Mouse (Mus musculus) erythroblast, adult 5-6 weeks (primary cell): ENCODE data around the gene Gemin6. TPM values are rescaled to one million over a fixed set of nuclear protein-coding genes. Genes with fewer than 3 reads are reported as not detected.
"Not testable (repeated sequence)": the region's sequence is repeated elsewhere in the genome, so short reads cannot be mapped to it uniquely, and the experiment has no call there.

ENCODE experiments used
- ATAC-seq: replicated peaks from 2 replicates; pipeline ENCODE4 v1.8.0; 2016; ENCODE audit warnings: moderate number of reproducible peaks, mild to moderate bottlenecking, moderate TSS enrichment, inconsistent platforms; ENCODE audit not compliant: poor library complexity, low FRiP score, severe bottlenecking
- total RNA-seq, 2 experiments: library from RNA; stranded (forward) in 1 of 2; stranded (reverse) in 1 of 2; fragments of 150-400 nt in 1 of 2; fragments of 200-764, 138-1000 nt in 1 of 2; gene quantifications; 2 replicates each; pipeline versions ENCODE4 v1.2.3 to v1.2.4; 2015 to 2017; ENCODE audit warnings: low replicate concordance in 2 of 2

The Gemin6 gene
- total RNA-seq (2015; ENCODE audit: low replicate concordance) (2.9 and 5.6 TPM in 2 replicates), total RNA-seq (2017; ENCODE audit: low replicate concordance) (1.8 and 12.3 TPM in 2 replicates)

DNA sequence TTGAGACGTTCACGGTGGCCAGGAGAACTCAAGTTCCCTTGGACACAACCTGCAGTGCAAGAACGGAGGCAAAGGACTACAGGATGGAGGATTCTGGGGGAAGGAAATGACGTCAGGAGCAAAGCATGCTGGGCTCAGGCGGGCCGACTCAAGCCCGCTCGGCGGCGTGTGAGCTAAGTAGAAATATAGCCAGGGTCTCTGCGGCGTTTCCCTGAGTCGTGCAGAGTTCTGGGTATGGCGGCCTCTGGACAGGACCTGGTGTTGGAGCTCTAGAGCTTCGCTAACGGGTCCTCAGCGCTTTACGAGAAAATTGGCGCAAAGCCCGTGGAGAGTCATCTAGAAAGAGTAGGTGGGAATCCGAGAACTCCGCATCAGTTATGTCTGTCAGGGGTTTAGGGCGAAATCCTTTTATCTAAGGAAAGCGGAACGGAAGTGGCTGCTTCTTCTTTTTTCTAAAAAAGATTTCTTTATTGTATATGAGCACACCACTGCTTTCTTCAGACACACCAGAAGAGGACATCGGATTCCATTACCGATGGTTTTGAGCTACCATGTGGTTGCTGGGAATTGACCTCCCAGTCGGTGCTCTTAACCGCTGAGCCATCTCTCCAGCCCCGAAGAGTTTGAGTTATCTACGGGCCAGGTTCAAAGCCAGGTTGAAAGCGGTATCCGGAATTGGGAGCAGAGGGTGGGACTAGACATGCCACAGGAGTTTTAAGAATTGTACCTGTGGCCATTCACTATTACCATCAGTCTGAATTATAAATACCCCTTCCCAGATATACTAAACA is at the start of gene Gemin6:
TSS of gene Gemin6 (plus strand) at position 116 of the 791 bp plus-strand sequence.
- ATAC-seq, result peak; percentile 100

DNA sequence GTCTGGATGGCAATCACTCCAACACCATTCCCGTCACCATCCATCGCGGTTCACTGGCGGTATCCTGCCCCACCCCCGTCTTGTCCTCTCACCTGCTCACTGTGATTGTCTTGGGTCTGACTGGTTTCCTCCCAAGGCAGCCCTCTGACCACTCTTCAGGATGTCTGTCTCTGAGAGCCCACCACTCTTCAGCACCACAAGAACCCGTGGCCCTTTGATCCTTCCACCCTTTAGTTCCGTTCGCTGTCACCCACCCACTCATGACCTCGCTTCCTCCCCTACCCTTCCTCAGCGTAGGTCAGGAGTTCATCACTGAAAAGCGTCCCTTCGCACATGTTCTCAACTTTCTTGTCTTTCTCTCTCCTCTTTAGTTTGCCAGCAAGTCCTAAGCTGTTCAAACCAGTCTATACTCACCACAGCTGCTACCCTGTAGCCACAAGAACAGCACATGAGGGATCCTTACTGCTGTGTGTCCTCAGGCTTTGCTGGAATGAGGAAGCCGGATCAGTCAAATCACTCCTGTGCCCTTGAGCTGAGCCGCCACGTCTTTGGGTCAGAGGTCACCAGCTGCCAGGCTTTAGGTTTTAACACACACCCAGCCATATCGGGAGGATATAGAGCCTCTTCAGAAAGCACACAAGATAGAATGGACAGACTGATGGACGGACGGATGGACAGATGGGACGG is 49.4 kb upstream of the Gemin6 start:
- 0 out of 2 replicates have a peak, but pooled peaks have one; percentile 38 for ATAC-seq

DNA sequence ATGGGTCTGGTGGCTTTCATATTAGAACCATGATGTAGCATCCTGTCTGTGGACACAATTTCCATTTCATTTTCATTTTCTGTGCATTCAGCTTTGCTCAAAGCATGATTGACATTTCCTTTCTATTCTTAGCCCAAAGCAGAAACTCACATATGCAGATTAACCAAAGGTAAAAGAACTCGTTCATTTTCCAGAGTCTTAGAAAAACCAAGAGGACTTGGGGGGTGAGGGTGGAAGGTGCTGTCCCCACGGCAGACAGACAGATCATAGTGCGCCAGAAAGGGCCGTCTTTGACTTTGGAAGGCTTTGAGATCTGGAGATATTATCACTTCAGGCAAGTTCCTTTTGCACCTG is 48.9 kb upstream of the Gemin6 start:
- no peak for ATAC-seq

DNA sequence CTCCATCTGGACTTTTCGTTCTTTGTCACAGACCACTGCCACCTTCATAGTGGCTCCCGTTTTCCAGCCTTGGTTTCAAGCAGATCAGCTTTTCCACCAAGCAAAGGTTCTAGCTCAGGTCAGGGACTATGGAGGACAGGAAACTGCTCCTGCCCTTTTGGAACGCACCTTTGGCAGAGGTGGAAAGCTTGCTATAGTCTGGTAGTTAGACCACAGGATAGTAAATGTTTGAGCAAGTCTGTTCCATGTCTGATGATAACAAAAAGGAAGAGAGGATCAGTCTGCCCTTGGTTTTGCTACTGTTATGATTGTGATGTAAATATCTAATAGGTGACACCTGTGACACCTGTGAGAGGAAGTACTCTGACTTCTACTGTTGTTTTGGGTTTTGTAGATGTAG is 48.3 kb upstream of the Gemin6 start:
- ATAC-seq, result no peak

DNA sequence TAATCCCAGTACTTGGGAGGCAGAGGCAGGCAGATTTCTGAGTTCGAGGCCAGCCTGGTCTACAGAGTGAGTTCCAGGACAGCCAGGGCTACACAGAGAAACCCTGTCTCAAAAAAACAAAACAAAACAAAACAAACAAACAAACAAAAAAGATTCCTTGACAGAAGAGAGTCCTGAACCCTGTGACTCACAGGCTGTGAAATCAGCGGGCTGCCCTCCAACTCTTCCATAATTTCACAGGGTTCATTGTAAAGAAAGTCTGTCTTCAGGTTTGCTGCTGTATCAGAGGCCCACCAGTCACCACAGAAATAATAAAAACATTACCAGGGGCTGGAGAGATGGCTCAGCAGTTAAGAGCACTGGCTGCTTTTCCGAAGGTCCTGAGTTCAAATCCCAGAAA is 45.4 kb upstream of the Gemin6 start:
- not testable (repeated sequence) for ATAC-seq

DNA sequence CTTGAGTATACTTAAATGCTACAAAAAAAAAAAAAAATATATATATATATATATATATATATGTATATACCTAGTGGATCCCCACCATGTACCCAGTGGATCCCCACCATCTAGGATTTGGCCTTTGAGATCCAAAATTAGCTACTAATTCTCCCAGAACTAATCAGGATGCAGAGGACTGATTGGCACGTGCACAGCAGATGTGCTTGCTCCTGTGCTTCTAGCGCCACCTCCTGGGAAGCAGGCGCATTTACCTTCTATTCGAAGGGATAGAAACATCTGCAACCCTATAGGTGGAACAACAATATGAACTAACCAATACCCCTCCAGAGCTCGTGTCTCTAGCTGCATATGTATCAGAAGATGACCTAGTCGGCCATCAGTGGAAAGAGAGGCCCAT is 44.3 kb upstream of the Gemin6 start:
- peak; percentile 77 for ATAC-seq

DNA sequence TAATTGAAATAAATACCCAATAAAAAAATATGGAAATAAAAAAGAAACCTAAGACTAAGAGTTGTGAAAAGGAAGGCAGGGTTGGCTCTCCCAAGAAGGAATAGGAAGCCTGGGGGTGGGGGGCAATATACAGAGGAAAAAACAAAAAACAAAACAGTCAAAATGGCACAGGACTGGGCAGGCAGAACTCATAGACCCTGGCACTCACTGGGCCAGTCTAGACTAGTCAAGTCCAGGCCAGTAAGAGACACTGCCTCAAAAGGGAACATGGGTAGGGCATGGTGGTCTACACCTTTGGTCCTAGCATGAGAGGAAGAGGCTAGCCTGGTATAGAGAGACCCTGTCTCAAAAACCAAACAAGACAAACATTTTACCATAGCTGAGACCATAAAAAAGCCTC is 43.8 kb upstream of the Gemin6 start:
- ATAC-seq, result no peak

DNA sequence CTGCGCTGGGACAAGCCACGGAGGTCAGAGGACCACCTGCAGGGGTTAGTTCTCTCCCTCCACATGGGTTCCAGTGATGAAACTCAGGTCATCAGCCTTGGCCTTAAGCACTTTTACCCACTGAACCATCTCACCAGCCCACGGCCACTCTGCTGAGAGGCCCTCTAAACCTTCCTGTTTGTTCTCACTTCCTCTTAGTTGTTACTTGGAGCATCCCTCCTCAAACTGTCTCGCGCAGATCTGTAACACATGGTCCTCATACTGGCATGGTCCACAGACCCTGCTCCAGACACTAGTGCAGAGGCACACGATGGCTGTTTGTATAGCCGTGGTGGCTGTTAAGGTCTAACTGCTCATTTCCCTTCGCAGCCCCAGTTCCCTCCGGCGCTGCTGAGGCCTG is 40.6 kb upstream of the Gemin6 start:
- no peak for ATAC-seq

DNA sequence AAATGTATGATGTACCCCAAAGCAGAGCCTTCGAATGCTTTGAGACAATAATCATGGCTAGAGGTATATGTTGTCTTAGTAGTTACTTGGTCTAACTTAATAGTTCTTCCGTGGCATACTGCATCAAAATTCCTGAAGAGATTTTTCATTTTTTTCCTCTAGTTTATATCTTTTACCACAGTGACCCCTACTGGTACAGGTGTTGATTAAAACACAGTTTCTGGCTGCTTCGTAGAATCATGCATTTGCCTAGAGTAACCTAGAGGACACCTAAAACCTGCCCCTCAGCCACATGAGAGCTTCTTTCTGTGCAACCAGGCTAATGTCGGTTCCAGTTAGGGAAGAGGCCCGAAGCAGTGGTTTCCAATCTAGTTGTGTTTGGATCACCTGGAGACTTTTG is 31.2 kb upstream of the Gemin6 start:
- peak; percentile 35; the same call in 1 of the 2 replicates for ATAC-seq

DNA sequence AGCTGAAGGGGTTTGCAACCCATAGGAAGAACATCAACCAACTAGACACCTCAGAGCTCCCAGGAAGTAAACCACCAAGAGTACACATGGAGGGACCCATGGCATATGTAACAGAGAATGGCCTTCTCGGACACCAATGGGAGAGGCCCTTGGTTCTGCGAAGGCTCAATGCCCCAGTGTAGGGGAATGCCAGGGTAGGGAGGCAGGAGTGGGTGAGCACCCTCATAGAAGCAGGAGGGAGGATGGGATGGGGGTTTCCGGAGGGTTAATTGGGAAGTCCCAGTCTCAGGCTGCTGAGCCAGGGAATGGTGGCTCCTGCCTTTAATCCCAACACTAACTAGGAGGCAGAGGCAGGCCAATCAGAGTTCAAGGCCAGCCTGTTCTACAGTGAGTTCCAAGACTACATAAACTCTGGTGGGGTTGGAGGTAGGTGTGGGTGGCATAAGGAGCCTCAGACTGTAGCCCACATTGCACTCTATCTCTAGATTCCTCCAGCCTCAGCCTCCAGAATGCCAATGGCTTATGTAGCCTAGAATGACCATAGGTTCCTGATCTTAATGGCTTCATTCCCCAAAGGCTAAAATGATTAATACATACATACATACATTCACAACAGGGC is 25.0 kb upstream of the Gemin6 start:
- no peak for ATAC-seq

DNA sequence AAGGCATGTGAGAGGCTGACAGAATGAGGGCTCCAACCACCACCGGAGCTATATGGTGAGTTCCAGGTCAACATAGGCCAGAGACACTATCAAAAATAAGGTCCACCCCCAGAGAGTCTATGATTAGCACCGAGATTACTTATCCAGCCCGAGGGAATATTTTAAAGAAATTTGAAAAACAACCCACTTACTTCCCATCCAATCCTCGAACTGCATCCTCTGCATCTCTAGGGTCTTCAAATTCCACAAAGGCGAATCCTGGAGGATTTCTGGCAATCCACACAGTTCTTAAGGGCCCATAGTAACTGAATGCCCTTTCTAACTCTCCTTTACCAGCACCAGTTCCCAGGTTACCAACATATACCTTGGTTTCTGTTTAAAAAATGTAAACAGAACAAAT is 18.6 kb upstream of the Gemin6 start:
- no peak for ATAC-seq

DNA sequence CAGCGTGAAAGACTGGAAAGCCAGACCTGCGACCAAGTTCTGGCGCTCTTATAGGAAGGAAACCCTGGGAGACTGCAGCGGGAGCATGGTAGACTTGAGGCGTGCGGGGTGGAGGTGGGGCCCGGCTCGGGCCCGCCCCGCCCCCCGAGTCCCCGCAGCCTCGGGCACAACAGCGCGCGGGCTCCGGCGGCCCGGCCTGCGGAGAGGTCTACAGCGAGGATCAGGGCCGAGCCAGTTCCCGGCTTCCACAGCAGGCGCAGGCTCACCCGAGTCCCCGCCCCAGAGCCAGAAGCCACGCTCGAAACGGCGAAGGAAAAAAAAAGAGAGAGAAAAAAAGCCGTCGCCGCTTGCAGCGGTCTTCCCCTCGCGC is 18.0 kb upstream of the Gemin6 start:
- ATAC-seq, result peak; percentile 66

DNA sequence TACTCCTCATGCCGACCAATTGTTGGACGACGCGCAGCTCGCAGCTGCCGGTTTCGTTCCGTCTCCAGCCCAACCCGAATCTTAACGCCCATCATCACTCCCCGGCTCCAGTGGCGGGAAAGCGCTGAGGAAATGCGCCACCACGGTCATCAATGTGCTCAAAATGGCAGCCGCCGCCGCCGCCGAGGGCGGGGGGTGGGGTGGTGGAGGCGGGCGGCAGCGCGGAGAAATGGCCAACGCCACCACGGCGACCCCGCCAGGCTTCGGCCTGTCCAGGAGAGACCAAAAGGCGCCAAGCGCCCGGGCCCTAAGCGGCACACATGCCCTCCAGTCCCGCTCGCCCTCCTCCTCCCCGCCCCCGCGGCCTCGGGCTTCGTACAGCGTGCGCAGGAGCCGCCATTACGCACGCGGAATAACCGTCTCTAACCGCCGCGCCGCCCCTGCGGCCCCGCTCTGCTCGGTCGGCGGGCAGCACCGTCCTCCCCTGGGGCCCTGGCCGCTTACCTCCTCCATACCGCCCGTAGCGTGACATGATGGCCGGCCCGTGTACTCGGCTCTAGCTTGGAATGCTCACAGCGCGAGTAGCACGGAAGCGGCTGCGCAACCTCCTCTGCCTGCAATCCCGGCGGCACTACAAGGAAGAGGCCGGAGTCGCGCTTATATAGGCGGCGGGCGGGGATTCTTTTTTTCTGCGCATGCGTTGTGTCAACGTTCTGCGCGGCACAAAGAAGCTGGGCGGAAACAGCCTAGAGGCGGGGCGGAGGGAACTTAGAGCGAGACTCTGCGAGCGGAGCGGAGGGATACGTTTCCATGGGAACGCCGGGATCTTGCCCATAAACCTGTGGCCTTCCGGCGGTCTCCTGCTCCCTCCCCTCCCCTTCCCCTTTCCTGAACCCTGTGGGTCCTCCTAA is 17.3 kb upstream of the Gemin6 start, which contains the start of the genes Srsf7 and Ttc39d:
TSS of gene Srsf7 (minus strand) at position 637 of the 911 bp plus-strand sequence.
TSS of gene Ttc39d (plus strand) at position 790 of the 911 bp plus-strand sequence.
- ATAC-seq, result peak; percentile 92

DNA sequence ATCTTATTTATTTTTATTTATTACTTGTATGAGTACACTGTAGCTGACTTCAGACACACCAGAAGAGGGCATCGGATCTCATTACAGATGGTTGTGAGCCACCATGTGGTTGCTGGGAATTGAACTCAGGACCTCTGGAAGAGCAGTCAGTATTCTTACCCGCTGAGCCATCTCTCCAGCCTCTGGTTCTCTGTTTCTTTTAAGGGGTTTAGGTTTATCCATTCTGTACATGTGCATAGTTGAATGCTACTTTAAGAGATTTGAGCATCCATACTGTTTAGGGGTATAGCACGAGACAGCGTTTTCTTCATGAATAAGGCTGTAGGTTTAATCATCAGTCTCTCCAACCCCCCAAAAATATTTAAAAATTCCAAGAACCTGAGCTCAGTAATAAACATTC is 10.2 kb upstream of the Gemin6 start:
- ATAC-seq, result not testable (repeated sequence)

DNA sequence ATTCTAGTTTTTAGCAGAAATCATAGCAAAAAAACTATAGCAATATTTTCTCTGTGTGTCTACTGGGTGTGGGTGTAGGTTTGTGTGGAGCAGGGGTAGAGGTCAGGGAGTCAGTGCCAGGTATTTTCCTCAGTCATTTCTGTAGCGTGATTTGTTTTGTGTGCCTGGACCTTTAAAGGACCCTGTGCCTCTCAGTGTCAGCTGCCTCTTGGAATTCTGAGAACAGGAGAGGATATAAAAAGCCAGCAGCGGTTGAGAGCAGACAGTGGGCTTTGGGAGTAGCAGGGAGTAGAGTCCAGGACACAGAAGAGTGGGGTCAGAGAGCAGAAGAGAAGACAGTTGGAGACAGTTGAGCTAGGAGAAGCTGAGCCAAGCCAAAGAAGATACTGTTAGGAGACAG is 4.1 kb upstream of the Gemin6 start:
- no peak for ATAC-seq

DNA sequence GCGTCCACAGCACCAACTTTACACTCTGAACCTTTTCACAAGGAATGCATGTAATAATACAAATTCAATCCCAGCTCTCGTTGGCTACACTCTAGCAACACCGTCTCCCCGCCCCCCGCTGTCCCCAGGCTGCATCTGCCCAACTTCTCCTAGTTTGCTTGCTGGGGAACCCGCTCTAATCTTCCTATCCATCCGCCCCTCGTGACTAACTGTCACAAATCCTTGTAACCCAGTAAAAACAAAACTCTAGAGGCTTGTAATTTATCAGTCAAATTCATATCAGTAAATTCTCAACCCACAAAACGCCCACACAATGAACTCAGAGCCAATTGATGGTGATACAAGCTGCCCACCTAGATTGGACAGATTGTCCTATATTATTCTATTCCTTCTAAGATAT is 3.0 kb upstream of the Gemin6 start:
- no peak for ATAC-seq

DNA sequence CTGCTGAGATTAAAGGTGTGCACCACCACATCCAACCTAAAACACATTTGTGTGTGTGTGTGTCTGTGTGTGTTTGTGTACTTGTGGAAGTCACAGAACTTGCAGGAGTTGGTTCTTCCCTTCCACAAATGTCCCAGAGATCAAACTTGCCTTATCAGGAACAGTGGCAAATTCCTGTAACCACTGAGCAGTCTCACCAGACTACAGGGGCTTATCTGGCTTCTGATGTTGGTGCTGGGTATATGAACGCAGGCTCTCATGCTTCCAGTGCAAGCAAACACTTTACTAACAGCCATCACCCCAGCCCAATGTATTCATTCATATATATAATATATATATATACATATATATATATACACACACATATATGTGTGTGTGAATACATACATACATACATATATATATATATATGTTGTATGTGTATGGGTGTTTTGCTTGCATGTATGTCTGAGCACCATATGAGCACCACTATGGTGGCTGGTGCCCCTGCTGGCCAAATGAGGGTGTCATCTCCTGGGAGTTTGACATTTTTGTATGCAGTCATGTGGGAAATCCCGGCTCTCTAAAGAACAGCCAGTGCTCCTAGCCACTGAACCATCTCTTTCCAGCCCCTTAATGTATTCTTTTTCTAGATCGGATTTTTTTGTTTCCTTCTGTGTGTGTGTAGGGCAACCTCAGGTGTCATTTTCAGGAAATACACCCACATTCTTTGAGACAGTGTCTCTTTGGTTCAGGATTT is 2.2 kb upstream of the Gemin6 start:
- no peak for ATAC-seq

DNA sequence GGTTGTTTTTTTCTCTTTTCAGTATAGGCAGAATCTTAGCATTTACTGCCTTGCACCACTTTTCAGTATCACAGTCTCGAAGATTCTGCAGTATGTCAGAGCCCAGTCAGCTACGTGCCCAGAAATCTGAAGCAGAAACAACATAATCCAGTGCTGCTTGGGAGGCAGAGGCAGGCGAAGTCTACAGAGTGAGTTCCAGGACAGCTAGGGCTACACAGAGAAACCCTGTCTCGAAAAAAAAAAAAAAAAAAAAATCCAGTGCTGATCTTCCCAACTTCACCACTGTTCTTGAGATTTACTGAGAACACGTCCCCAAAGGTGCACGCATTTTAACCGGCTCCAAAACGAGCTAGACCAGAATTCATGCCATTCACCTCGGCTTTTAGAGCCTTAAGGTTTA is 412 bp upstream of the Gemin6 start:
- peak; percentile 64 for ATAC-seq

DNA sequence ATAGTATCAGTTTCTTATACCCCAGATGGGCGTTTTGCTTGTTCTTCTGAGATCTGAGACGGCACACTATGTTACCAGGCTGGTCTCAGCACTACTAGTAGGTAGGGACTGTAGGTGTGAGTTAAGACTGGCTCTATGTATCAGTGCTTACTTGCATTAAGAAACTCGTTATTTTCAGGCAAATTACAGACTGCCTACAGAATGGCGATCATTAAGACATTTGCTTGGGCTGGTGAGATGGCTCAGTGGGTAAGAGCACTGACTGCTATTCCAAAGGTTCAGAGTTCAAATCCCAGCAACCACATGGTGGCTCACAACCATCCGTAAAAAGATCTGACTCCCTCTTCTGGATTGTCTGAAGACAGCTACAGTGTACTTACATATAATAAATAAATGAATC is 901 bp downstream of the Gemin6 start:
- ATAC-seq, result peak; percentile 32; the same call in 1 of the 2 replicates
